Mouse (Mus musculus): ENCODE data around the gene Fto. TPM values are rescaled to one million over a fixed set of nuclear protein-coding genes. Genes with fewer than 3 reads are reported as not detected.

The Fto gene
- total RNA-seq, 1 experiment from 2014 or later, result 36.0 TPM

- no peak for ATAC-seq (replicated peaks; ENCODE audit: low read depth, poor library complexity, severe bottlenecking)
These were observed 5.8 kb downstream of the Fto start for GRCm38 (mm10) chr8:91318938-91319729.

- ATAC-seq (replicated peaks; ENCODE audit: low read depth, poor library complexity, severe bottlenecking), result no peak
These were observed 10.2 kb downstream of the Fto start for GRCm38 (mm10) chr8:91323511-91323910.

- ATAC-seq (replicated peaks; ENCODE audit: low read depth, poor library complexity, severe bottlenecking), result no peak
These were observed 10.9 kb downstream of the Fto start for GRCm38 (mm10) chr8:91324271-91324670.

- no peak for ATAC-seq (replicated peaks; ENCODE audit: low read depth, poor library complexity, severe bottlenecking)
These were observed 11.6 kb downstream of the Fto start for GRCm38 (mm10) chr8:91324916-91325315.

GRCm38 (mm10) chr8:91326018-91326417 lies 12.7 kb downstream of the Fto start:
- no peak for ATAC-seq (replicated peaks; ENCODE audit: low read depth, poor library complexity, severe bottlenecking)

- no peak for ATAC-seq (replicated peaks; ENCODE audit: low read depth, poor library complexity, severe bottlenecking)
These were observed 13.6 kb downstream of the Fto start for GRCm38 (mm10) chr8:91326946-91327345.

- no peak for ATAC-seq (replicated peaks; ENCODE audit: low read depth, poor library complexity, severe bottlenecking)
These were observed 14.3 kb downstream of the Fto start for GRCm38 (mm10) chr8:91327471-91328205.

GRCm38 (mm10) chr8:91329056-91329455 lies 15.7 kb downstream of the Fto start:
- ATAC-seq (replicated peaks; ENCODE audit: low read depth, poor library complexity, severe bottlenecking), result no peak

- no peak for ATAC-seq (replicated peaks; ENCODE audit: low read depth, poor library complexity, severe bottlenecking)
These were observed 16.1 kb downstream of the Fto start for GRCm38 (mm10) chr8:91329461-91329850.

- no peak for ATAC-seq (replicated peaks; ENCODE audit: low read depth, poor library complexity, severe bottlenecking)
These were observed 25.2 kb downstream of the Fto start for GRCm38 (mm10) chr8:91338389-91339154.

- ATAC-seq (replicated peaks; ENCODE audit: low read depth, poor library complexity, severe bottlenecking), result no peak
These were observed 26.3 kb downstream of the Fto start for GRCm38 (mm10) chr8:91339651-91340050.

GRCm38 (mm10) chr8:91340746-91341145 lies 27.4 kb downstream of the Fto start:
- no peak for ATAC-seq (replicated peaks; ENCODE audit: low read depth, poor library complexity, severe bottlenecking)

GRCm38 (mm10) chr8:91342196-91342595 lies 28.9 kb downstream of the Fto start:
- ATAC-seq (replicated peaks; ENCODE audit: low read depth, poor library complexity, severe bottlenecking), result no peak

GRCm38 (mm10) chr8:91342798-91343197 lies 29.5 kb downstream of the Fto start:
- no peak for ATAC-seq (replicated peaks; ENCODE audit: low read depth, poor library complexity, severe bottlenecking)

- ATAC-seq (replicated peaks; ENCODE audit: low read depth, poor library complexity, severe bottlenecking), result peak; percentile 79
These were observed 31.3 kb downstream of the Fto start for GRCm38 (mm10) chr8:91344659-91345058.

- no peak for ATAC-seq (replicated peaks; ENCODE audit: low read depth, poor library complexity, severe bottlenecking)
These were observed 33.8 kb downstream of the Fto start for GRCm38 (mm10) chr8:91347146-91347545.

GRCm38 (mm10) chr8:91347595-91347994 lies 34.3 kb downstream of the Fto start:
- ATAC-seq (replicated peaks; ENCODE audit: low read depth, poor library complexity, severe bottlenecking), result no peak

GRCm38 (mm10) chr8:91349816-91350215 lies 36.5 kb downstream of the Fto start:
- no peak for ATAC-seq (replicated peaks; ENCODE audit: low read depth, poor library complexity, severe bottlenecking)

GRCm38 (mm10) chr8:91350628-91351027 lies 37.3 kb downstream of the Fto start:
- ATAC-seq (replicated peaks; ENCODE audit: low read depth, poor library complexity, severe bottlenecking), result no peak

GRCm38 (mm10) chr8:91352598-91352997 lies 39.3 kb downstream of the Fto start:
- no peak for ATAC-seq (replicated peaks; ENCODE audit: low read depth, poor library complexity, severe bottlenecking)

GRCm38 (mm10) chr8:91353062-91353461 lies 39.7 kb downstream of the Fto start:
- ATAC-seq (replicated peaks; ENCODE audit: low read depth, poor library complexity, severe bottlenecking), result peak; percentile 71
